Mouse (Mus musculus): ENCODE measurements around the gene Slc25a15. TPM values are rescaled to one million over a fixed set of nuclear protein-coding genes. Genes with fewer than 3 reads are reported as not detected.

The Slc25a15 gene
- polyA plus RNA-seq (2017; shearing (Covaris generic)): 7.7 TPM

GRCm38 (mm10) chr8:22398142-22398951 is at the start of gene Slc25a15:
TSS of gene Slc25a15 (minus strand) at chr8:22398597.

GRCm38 (mm10) chr8:22411282-22411702 is 12.9 kb upstream of the Slc25a15 start, which contains the start of gene Mrps31:
TSS of gene Mrps31 (plus strand) at chr8:22411361.

Other genes with a start within 250 kb of the Slc25a15 start
- 5.5 TPM for gene Nek3, start 232.2 kb downstream of the Slc25a15 start, polyA plus RNA-seq (2017; shearing (Covaris generic))
- 0.92 TPM for gene Ckap2, start 212.8 kb downstream of the Slc25a15 start, polyA plus RNA-seq (2017; shearing (Covaris generic))
- gene Vps36, start 205.8 kb downstream of the Slc25a15 start, polyA plus RNA-seq (2017; shearing (Covaris generic)): 38.8 TPM
- 0.57 TPM for gene Thsd1, start 171.3 kb downstream of the Slc25a15 start, polyA plus RNA-seq (2017; shearing (Covaris generic))
- not detected for gene Tpte, start 115.2 kb downstream of the Slc25a15 start, polyA plus RNA-seq (2017; shearing (Covaris generic))
- gene Mrps31, start 12.8 kb upstream of the Slc25a15 start, polyA plus RNA-seq (2017; shearing (Covaris generic)): 17.4 TPM

All from naive thymus-derived CD4-positive, alpha-beta T cell, adult 5 months (primary cell).